Mouse (Mus musculus) heart, embryonic 14.5 days (tissue): ENCODE results near the gene Depdc5. TPM values are rescaled to one million over a fixed set of nuclear protein-coding genes. Genes with fewer than 3 reads are reported as not detected.

Experiments used
- ATAC-seq: fragments of 200-750 bp; cut with Nextera tagmentation; 2 replicates; pipeline ENCODE4 v1.8.0; 2017; ENCODE audit warnings: low read depth, moderate TSS enrichment; ENCODE audit not compliant: insufficient number of reproducible peaks, insufficient read depth, low FRiP score
- H3K27ac ChIP-seq, 2 experiments: fragments of 200-500 bp in 1 of 2; fragments of 300-500 bp in 1 of 2; sonication (generic) in 1 of 2; replicated peaks in 1 of 2; 2 replicates each; pipeline ENCODE4 v1.5.1; 2012 to 2014; ENCODE audit warnings: low read depth in 2 of 2, low read length in 2 of 2, control low read depth in 1 of 2, mild to moderate bottlenecking in 1 of 2, mixed read lengths in 1 of 2; ENCODE audit not compliant: control insufficient read depth in 1 of 2, insufficient read depth in 1 of 2
- H3K27me3 ChIP-seq: fragments of 300-500 bp; sonication (generic); 2 replicates; pipeline ENCODE4 v1.6.1; 2014; ENCODE audit warnings: mild to moderate bottlenecking, low read length, control low read depth; ENCODE audit not compliant: control insufficient read depth, insufficient read depth
- H3K36me3 ChIP-seq: fragments of 300-500 bp; sonication (generic); 2 replicates; pipeline ENCODE4 v1.6.1; 2014; ENCODE audit warnings: mild to moderate bottlenecking, control low read depth, low read length, mixed read lengths; ENCODE audit not compliant: control insufficient read depth, insufficient read depth
- H3K4me1 ChIP-seq, 2 experiments: fragments of 200-500 bp in 1 of 2; fragments of 300-500 bp in 1 of 2; sonication (generic) in 1 of 2; 2 replicates each; pipeline ENCODE4 v1.6.1; 2012 to 2014; ENCODE audit warnings: low read length in 2 of 2, control low read depth in 1 of 2, mixed read lengths in 1 of 2; ENCODE audit not compliant: control insufficient read depth in 2 of 2, insufficient read depth in 2 of 2
- H3K4me2 ChIP-seq: fragments of 300-500 bp; sonication (generic); 2 replicates; pipeline ENCODE4 v1.6.1; 2014; ENCODE audit warnings: mild to moderate bottlenecking, low read length
- H3K4me3 ChIP-seq, 2 experiments: fragments of 200-500 bp in 1 of 2; fragments of 300-500 bp in 1 of 2; sonication (generic) in 1 of 2; 2 replicates each; pipeline ENCODE4 v1.5.1; 2012 to 2014; ENCODE audit warnings: low read length in 2 of 2, mild to moderate bottlenecking in 2 of 2, control low read depth in 1 of 2, low read depth in 1 of 2, moderate library complexity in 1 of 2; ENCODE audit not compliant: control insufficient read depth in 1 of 2, insufficient read depth in 1 of 2
- H3K9ac ChIP-seq: fragments of 300-500 bp; sonication (generic); 2 replicates; pipeline ENCODE4 v1.6.1; 2014; ENCODE audit warnings: mild to moderate bottlenecking, low read length
- H3K9me3 ChIP-seq: fragments of 300-500 bp; sonication (generic); 2 replicates; pipeline ENCODE4 v1.6.1; 2016; ENCODE audit warnings: low read length, control low read depth; ENCODE audit not compliant: control insufficient read depth
- WGBS: fragments of 180-500 bp; shearing (Covaris S2); extraction: QIAGEN DNeasy Blood & Tissue Kit; methylation state at CpG from one replicate; pipeline ENCODE4 v1.1.7; 2014; 5-methylcytosine and 5-hydroxymethylcytosine counted together
- polyA plus RNA-seq: library from polyadenylated mRNA; unstranded; fragments of >200 nt; fragmentation: Nextera tagmentation; extraction: Ambion mirVana; gene quantifications from 2 replicates; pipeline ENCODE4 v1.2.1, GENCODE M21; 2014

The Depdc5 gene
- polyA plus RNA-seq, 1 experiment from 2014 or later, result 17.5 TPM

DNA sequence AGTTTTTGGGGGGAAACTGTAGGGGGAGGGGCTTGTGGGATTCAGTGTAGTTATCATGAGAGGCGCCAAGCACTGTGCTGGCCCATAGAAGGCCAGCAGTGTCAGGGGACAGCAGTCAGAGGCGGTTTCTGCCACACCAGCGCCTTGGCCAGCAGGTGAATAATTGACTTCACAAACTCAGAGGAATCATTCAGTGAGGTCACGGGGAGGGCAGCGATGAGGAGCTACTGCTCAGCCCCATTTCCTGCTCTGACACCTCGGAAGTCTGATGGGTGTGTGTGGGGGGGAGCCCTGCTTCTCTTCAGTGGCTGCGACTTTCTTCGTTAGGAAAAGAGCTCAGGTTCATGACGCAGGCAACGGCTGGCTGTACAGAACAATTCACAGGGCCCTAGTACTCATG lies 179.9 kb downstream of the Depdc5 start:
- H3K27me3 ChIP-seq, result no peaks in the 10 kb centered on the region
- no peaks in the 10 kb centered on the region for H3K36me3 ChIP-seq
- H3K27ac ChIP-seq, result no peak overlapping the region
- no peak overlapping the region for H3K9ac ChIP-seq
- H3K4me1 ChIP-seq, result peaks cover 2 to 6% of the 10 kb centered on the region in 2 experiments; a peak in 2 of 4 replicates
- no peak overlapping the region for H3K4me3 ChIP-seq
- 63% methylated on average over 10 of the region's 10 CpGs for WGBS
- ATAC-seq, result no peak
- H3K9me3 ChIP-seq, result no peaks in the 10 kb centered on the region
- no peak overlapping the region for H3K4me2 ChIP-seq

Other genes starting within 250 kb of the Depdc5 start
- gene Pisd, start 78.1 kb upstream of the Depdc5 start, polyA plus RNA-seq, result 49.2 TPM in 2 replicates
- gene Gm20671, start 36.6 kb upstream of the Depdc5 start, polyA plus RNA-seq, result not detected in 2 replicates
- 8.2 and 14.1 TPM in 2 replicates for gene Prr14l, start 9.4 kb upstream of the Depdc5 start, polyA plus RNA-seq
- gene Ywhah, start 155.1 kb downstream of the Depdc5 start, polyA plus RNA-seq, result 438 and 448 TPM in 2 replicates
- not detected in 2 replicates for gene Slc5a1, start 240.5 kb downstream of the Depdc5 start, polyA plus RNA-seq